Mouse (Mus musculus): ENCODE results near the gene Sohlh2. TPM values are rescaled to one million over a fixed set of nuclear protein-coding genes. Genes with fewer than 3 reads are reported as not detected.

Sohlh2 gene
- not detected for total RNA-seq (2021)
- long read RNA-seq, experiment 1: 0 reads
- long read RNA-seq, experiment 2: 0 reads

- intact Hi-C loops (cut with DNase I): no loop called here
- DNase-seq (ENCODE audit: extremely low spot score in 1 of 2, low spot score in 2 of 2): peak in 1 of 2 experiments; percentile 5
- no peak for TF ChIP-seq CTCF (IDR thresholded peaks at IDR 0.05)
- no peak within 1 kb of the TSS for H3K4me3 ChIP-seq
- no peak within 1 kb of the TSS for H3K27ac ChIP-seq
Observed at GRCm38 (mm10) chr3:55181766-55182165, at the start of gene Sohlh2. Gene Sohlh2, plus strand, starts transcription at chr3:55182028.

GRCm38 (mm10) chr3:55137039-55137438 lies 44.8 kb upstream of the Sohlh2 start, which contains the start of gene Ccdc169:
Gene Ccdc169, plus strand, starts transcription at chr3:55137339.
- intact Hi-C loops (cut with DNase I): no loop called here

GRCm38 (mm10) chr3:55139837-55140236 lies 42.0 kb upstream of the Sohlh2 start:
- no peak overlapping the region for H3K4me3 ChIP-seq
- intact Hi-C loops (cut with DNase I): no loop called here
- no peak for TF ChIP-seq CTCF (IDR thresholded peaks at IDR 0.05)
- H3K27ac ChIP-seq: no peak overlapping the region
- no peak for DNase-seq (ENCODE audit: extremely low spot score in 1 of 2, low spot score in 2 of 2)

More at GRCm38 (mm10) chr3:55137039-55137438, 44.8 kb upstream of the Sohlh2 start, which contains the start of gene Ccdc169:
- Histone ChIP-seq H3K4me3 (no peak within 1 kb of the TSS), H3K27ac (no peak within 1 kb of the TSS)
- TF ChIP-seq CTCF (IDR thresholded peaks at IDR 0.05): no peak
- no peak for DNase-seq (ENCODE audit: extremely low spot score in 1 of 2, low spot score in 2 of 2)

- no peak for TF ChIP-seq CTCF (IDR thresholded peaks at IDR 0.05)
- no peak overlapping the region for H3K27ac ChIP-seq
- DNase-seq (ENCODE audit: extremely low spot score in 1 of 2, low spot score in 2 of 2): no peak
- no peak overlapping the region for H3K4me3 ChIP-seq
- intact Hi-C loops (cut with DNase I): no loop called here
Observed at GRCm38 (mm10) chr3:55141401-55141800, 40.4 kb upstream of the Sohlh2 start.

- no peak for DNase-seq (ENCODE audit: extremely low spot score in 1 of 2, low spot score in 2 of 2)
- Histone ChIP-seq H3K27ac (no peak overlapping the region), H3K4me3 (no peak overlapping the region)
- intact Hi-C loops (cut with DNase I): no loop called here
- no peak for TF ChIP-seq CTCF (IDR thresholded peaks at IDR 0.05)
Observed at GRCm38 (mm10) chr3:55144916-55145315, 36.9 kb upstream of the Sohlh2 start.

GRCm38 (mm10) chr3:55146441-55146840 lies 35.4 kb upstream of the Sohlh2 start:
- H3K27ac ChIP-seq: no peak overlapping the region
- no peak for DNase-seq (ENCODE audit: extremely low spot score in 1 of 2, low spot score in 2 of 2)
- intact Hi-C loops (cut with DNase I): no loop called here
- H3K4me3 ChIP-seq: no peak overlapping the region
- no peak for TF ChIP-seq CTCF (IDR thresholded peaks at IDR 0.05)

GRCm38 (mm10) chr3:55147156-55147555 lies 34.7 kb upstream of the Sohlh2 start:
- TF ChIP-seq CTCF (IDR thresholded peaks at IDR 0.05): no peak
- DNase-seq (ENCODE audit: extremely low spot score in 1 of 2, low spot score in 2 of 2): no peak

GRCm38 (mm10) chr3:55148091-55148490 lies 33.7 kb upstream of the Sohlh2 start:
- Histone ChIP-seq H3K27ac (no peak overlapping the region), H3K4me3 (no peak overlapping the region)
- intact Hi-C loops (cut with DNase I): no loop called here
- TF ChIP-seq CTCF (IDR thresholded peaks at IDR 0.05): no peak
- DNase-seq (ENCODE audit: extremely low spot score in 1 of 2, low spot score in 2 of 2): no peak

More at GRCm38 (mm10) chr3:55147156-55147555, 34.7 kb upstream of the Sohlh2 start:
- Histone ChIP-seq H3K27ac (no peak overlapping the region), H3K4me3 (no peak overlapping the region)
- intact Hi-C loops (cut with DNase I): no loop called here

- intact Hi-C loops (cut with DNase I): loop anchor here (1.0 to 5.0 kb wide), 4 partner anchors 39 to 340 kb away; partner anchors contain the start of gene Spg20
- Histone ChIP-seq H3K4me3 (no peak overlapping the region), H3K27ac (no peak overlapping the region)
- peak; percentile 43 to 72 for DNase-seq (ENCODE audit: extremely low spot score in 1 of 2, low spot score in 2 of 2)
- peak; percentile 88 for TF ChIP-seq CTCF (IDR thresholded peaks at IDR 0.05)
Observed at GRCm38 (mm10) chr3:55151656-55152433, 30.0 kb upstream of the Sohlh2 start.

- intact Hi-C loops (cut with DNase I): loop anchor here (1.0 to 5.0 kb wide), 4 partner anchors 40 to 341 kb away; partner anchors contain the start of gene Spg20
- H3K27ac ChIP-seq: no peak overlapping the region
- DNase-seq (ENCODE audit: extremely low spot score in 1 of 2, low spot score in 2 of 2): no peak
- peak; percentile 56 for TF ChIP-seq CTCF (IDR thresholded peaks at IDR 0.05)
- no peak overlapping the region for H3K4me3 ChIP-seq
Observed at GRCm38 (mm10) chr3:55152673-55153334, 29.0 kb upstream of the Sohlh2 start.

GRCm38 (mm10) chr3:55154163-55154562 lies 27.7 kb upstream of the Sohlh2 start:
- Histone ChIP-seq H3K27ac (peak overlapping the region; percentile 55; the same call in 1 of the 2 replicates), H3K4me3 (no peak overlapping the region)
- intact Hi-C loops (cut with DNase I): loop anchor here (2.0 to 5.0 kb wide), 2 partner anchors 89 to 342 kb away; partner anchors contain the start of gene Dclk1
- peak; percentile 25 to 31 for DNase-seq (ENCODE audit: extremely low spot score in 1 of 2, low spot score in 2 of 2)
- no peak for TF ChIP-seq CTCF (IDR thresholded peaks at IDR 0.05)

GRCm38 (mm10) chr3:55157413-55157812 lies 24.4 kb upstream of the Sohlh2 start:
- Histone ChIP-seq H3K4me3 (no peak overlapping the region), H3K27ac (no peak overlapping the region)
- DNase-seq (ENCODE audit: extremely low spot score in 1 of 2, low spot score in 2 of 2): no peak
- TF ChIP-seq CTCF (IDR thresholded peaks at IDR 0.05): no peak
- intact Hi-C loops (cut with DNase I): no loop called here

All from left cerebral cortex, adult 2 months (tissue).